Mouse (Mus musculus) neutrophil, adult 5-6 weeks (primary cell): ENCODE results near the gene Nfat5. TPM values are rescaled to one million over a fixed set of nuclear protein-coding genes. Genes with fewer than 3 reads are reported as not detected.
A peak's percentile ranks its signal among the peaks of the same experiment; 100 is the strongest.

ENCODE experiments used
- ATAC-seq: fragments of 151-379, 151-347 bp; 2 replicates; pipeline ENCODE4 v1.8.0; 2017; ENCODE audit warnings: mild to moderate bottlenecking, moderate TSS enrichment; ENCODE audit not compliant: insufficient number of reproducible peaks, poor library complexity, low FRiP score, severe bottlenecking; ENCODE audit errors: extremely low read depth
- total RNA-seq: library from RNA; stranded (forward); fragments of 200-1000 nt; gene quantifications from 2 replicates; pipeline ENCODE4 v1.2.3, GENCODE M21; 2017

Nfat5 gene
- total RNA-seq = 80.1 and 105 TPM in 2 replicates

- peak; percentile 82 for ATAC-seq
Observed at GRCm38 (mm10) chr8:107292928-107293601, at the start of gene Nfat5. Gene Nfat5, plus strand, starts transcription at chr8:107293470.

DNA sequence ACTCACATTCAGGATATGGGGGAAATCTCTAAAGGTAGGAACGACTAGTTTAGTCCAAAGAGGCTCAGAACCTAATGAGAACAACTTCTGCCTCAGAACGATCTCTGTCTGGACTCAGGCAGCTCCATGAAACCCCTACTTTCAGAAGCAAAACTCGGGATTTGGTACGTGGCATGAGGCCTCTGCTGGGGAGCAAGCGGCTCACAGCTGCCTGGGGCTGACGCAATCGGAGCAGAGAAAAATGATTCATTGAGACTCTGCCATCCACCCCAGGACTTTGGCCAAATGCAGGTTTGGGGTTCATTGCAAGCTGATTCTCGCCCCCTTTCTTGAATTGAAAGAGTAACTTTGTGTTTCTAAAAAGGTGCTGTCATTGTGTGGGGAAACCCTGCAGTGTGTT lies 49.1 kb upstream of the Nfat5 start:
- no peak for ATAC-seq

DNA sequence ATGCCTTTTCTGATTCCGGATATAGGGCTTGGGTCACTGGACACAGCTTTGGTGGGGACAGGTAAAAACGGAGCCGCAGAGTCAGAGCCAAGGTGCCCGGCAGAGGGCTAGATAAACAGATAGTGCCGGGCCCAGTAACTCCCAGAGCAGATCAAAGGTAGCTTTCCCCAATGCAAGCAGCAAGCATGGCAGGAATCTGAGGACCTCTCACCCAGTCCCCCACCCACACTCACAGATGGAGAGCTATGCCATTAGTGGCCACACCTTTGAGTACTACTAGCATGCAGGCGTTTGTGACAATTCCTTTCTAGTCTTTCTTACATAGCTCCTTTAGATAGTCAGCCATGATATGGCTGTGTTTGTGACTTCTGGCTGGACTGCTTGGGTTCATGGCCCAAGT lies 44.8 kb upstream of the Nfat5 start:
- no peak for ATAC-seq

DNA sequence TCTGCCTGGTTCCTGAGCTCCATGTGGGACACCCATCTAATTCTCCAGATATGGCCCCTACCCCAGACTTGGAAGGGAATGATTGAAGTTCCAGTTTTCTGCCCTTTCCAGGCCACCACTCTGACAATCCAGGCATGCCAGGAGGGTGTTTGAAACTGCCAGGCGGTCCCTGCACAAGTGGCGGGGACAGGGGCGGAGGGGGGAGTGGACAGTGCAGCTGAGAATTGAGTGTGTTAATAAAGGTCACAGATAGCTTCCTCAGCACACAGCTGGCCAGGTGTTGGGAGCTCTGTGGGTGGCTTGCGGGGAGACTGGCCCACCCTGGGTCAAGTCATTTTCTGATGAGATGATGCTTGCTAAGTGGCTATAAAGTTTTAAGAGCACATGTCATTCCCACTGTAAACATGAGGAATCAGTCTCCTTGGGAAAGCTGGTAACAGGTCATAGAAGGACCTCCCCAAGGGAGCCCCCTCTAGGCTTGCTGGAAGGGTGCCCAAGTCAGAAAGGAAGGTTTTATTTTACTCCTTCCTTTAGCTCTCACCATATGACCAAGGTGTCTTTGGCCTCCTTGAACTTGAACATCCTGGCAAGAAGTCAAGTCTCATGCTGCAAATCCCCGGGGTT lies 41.7 kb upstream of the Nfat5 start:
- ATAC-seq = no peak

DNA sequence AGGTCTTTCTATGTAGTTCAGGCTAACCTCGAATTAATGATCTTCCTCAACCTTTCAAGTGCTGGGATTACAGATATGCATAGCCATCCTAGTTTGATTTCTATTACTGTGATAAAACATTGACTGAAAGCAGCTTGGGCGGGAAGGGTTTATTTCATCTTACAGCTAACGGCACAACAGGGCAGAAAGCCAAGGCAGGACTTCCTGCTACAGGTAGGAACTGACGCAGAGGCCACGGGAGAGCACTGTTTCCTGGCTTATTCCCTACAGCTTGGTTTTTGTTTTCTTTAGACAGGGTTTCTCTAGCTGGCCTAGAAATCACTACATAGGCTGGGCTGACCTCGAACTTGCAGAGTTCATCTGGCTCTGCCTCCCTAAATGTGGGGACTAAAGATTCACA lies 40.1 kb upstream of the Nfat5 start:
- ATAC-seq = no peak

GRCm38 (mm10) chr8:107254403-107254802 lies 38.9 kb upstream of the Nfat5 start:
- no peak for ATAC-seq

- ATAC-seq = no peak
Observed at GRCm38 (mm10) chr8:107254951-107255457, 38.3 kb upstream of the Nfat5 start.

- ATAC-seq = no peak
Observed at GRCm38 (mm10) chr8:107257223-107257622, 36.0 kb upstream of the Nfat5 start.

DNA sequence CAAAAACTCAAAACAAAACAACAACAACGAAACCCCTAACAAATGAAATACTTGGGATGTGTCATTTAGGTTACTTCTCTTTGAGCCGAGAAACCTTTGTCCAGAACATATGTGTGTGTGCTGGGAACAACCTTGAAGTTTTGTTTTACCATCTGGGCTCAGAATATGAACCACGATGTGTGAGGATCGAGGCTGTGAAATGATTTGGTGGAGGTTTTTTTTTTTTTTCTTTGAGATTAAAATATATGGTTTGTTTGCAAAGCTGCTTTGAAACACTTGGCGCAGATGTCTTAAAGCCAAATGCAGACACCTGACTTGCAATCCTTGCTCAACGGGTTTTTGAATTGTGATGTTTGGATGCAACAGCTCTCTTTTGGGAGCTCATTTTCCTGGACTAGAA lies 33.1 kb upstream of the Nfat5 start:
- no peak for ATAC-seq

- ATAC-seq = no peak
Observed at GRCm38 (mm10) chr8:107261172-107261571, 32.1 kb upstream of the Nfat5 start.

DNA sequence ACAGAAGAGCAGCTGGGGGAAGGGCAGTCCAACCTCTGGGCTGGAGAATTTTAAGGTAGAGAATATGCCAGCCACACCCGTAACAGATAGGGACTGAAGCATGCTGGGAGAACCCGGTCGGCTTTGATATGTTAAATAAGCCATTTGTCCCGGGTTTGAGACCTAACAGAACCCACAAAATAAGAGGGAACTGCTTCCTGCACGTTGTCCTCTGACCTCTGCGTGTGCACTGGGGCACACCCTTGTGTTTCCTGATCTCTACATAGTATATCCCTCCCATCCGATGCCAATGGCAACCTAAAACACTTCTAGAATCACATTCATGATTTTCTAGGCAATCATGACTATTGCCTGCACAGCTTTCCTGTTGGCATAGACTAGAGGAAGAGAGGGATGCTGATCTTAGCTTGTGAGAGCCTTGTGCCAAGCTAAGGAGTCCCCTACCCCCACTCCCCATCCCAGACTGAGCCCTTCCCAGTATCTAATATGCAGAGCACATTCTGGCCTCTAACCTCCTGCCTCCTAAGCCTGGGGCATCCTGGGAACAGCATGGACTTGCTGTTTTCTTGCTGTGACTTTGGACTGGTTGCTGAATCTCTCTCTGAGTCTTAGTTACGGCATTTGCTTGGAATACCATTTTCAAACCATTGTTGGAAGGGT lies 31.1 kb upstream of the Nfat5 start:
- ATAC-seq = no peak

DNA sequence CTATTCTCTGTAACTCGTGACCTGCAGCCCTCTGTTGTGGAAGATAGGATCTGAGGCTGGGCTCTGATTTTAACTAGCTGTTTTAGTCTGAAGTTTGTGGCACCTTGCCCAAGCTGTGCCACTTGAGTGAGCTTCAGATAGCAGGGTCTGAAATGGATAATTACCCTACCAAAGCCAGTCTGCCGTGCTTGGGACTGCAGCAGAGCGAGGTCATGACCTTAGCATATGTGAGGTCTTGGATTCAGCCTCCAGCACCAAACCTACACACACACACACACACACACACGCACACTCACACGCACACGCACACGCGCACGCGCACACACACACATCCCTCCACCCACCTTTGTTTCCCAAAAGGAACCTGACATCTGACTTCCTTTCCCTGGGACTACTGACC lies 27.5 kb upstream of the Nfat5 start:
- ATAC-seq = no peak

DNA sequence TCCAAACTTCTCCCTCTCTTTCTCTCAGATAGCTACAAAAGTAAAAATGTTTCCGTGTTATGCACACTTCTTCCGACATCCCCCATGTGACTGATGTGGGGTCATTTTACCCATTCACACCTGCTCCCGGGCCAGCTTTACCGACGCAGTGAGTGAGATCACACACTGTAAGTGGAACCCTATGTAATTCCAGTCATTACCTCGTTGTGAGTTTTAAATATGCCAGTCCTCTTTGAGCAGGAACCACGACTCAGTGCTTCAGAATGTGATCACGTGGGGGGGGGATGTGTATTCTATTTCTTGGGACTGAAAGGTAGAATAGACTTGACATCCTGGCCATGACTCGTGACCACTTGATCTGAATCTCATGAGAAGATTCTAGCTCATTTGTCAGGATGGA lies 24.8 kb upstream of the Nfat5 start:
- no peak for ATAC-seq

DNA sequence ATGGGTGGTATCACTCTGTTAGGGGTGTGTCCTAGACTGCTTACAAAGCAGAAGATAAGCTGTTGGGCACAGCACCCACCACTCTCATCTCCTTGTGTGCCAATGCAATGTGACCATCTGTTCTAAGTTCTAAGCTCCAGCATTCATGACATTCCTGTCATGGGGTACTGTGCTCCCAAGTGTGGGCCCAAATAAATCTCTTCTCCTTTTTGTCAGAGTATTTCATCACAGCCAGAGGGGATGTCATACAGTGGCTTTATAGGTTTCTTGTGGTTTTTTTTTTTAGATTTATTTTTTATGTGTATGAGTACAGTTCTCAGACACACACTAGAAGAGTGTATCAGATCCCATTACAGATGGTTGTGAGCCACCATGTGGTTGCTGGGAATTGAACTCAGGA lies 24.1 kb upstream of the Nfat5 start:
- no peak for ATAC-seq

- ATAC-seq = no peak
Observed at GRCm38 (mm10) chr8:107269617-107270139, 23.6 kb upstream of the Nfat5 start.

- ATAC-seq = no peak
Observed at GRCm38 (mm10) chr8:107270287-107270686, 23.0 kb upstream of the Nfat5 start.

GRCm38 (mm10) chr8:107270751-107271150 lies 22.5 kb upstream of the Nfat5 start:
- no peak for ATAC-seq

- ATAC-seq = no peak
Observed at GRCm38 (mm10) chr8:107277323-107277883, 15.9 kb upstream of the Nfat5 start.

GRCm38 (mm10) chr8:107278571-107278970 lies 14.7 kb upstream of the Nfat5 start:
- ATAC-seq = no peak

- no peak for ATAC-seq
Observed at GRCm38 (mm10) chr8:107286686-107287085, 6.6 kb upstream of the Nfat5 start.
